Mouse (Mus musculus): ENCODE measurements at regions not wholly inside any gene's neighbourhood (a gene's known extent, or its start where the extent isn't known, plus 50 kb on each side); places are given as distances from the start of the nearest gene placed in this dataset.

GRCm38 (mm10) chr14:102477162-102477561 is 505.3 kb downstream of the Kctd12 start:
- TF ChIP-seq CTCF (IDR thresholded peaks at IDR 0.05; ENCODE audit: borderline replicate concordance, insufficient read depth, low read length) = no peak
- TF ChIP-seq POLR2A (IDR thresholded peaks at IDR 0.05; ENCODE audit: low read depth, low read length) = no peak

Measured in embryonic fibroblast, embryonic 13.5 days (primary cell).